In the genomic region with DNA sequence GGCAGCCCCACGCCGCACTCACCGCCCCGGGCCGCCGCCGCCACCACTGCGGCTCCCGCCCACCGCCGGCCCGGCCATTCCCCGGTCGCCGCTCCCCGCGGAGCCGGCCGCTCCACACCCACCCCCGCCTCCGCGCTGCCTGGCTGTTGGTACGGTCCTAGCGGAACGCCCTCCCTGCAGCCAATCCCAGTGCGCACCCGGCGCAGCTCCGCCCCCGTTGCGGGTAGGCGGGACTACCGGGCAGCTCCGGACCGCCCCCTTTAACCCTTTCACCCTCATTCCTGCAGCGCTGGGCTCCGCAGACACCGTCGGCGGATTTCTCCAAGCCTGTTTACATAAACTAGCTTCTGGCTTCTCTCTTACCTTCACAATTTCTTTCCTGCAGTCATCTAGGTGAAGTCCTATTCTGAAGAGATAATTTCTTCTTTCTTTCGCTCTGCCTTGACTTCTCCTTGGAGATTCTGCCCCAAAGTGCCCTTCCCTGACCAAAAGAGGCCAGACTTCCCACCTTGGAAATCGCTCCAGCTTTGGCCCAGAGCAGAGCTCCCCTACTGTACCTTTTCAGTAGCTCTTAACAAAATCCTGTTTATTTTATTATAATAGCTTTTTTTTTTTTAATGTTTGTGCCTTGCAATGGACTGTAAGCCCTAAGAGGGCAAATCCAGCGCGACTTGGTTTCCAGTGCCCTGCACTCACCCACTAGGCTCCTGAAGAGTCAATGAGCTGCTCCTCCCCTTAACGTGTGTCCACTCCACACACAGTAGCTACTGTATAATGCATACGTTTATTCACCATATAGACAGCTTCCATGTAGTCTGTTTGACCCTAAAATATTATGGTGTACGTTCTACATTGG, we compare ENCODE assay signal across 8 mouse cellular contexts. TPM values are rescaled to one million over a fixed set of nuclear protein-coding genes. Genes with fewer than 3 reads are reported as not detected.
DNase-seq lines count a peak whose midpoint lies in the region; ATAC-seq and TF ChIP-seq lines count a peak whose summit lies in the region.

A gene (minus strand): TSS at position 137 of the 856 bp plus-strand sequence.

- ATAC-seq in activated CD4-positive, CD25-positive, alpha-beta regulatory T cell, adult 4 months, result peak; percentile 93
- ATAC-seq in megakaryocyte progenitor cell, adult 5-6 weeks (replicated peaks; ENCODE audit: poor library complexity), result peak; percentile 90

- H3K4me3 ChIP-seq in cortical plate, adult 2 months (ENCODE audit: insufficient read depth, low read length), result peak within 1 kb of the TSS; percentile 96

- peak within 1 kb of the TSS; percentile 74 for H3K27ac ChIP-seq in cortical plate, adult 2 months (ENCODE audit: insufficient read depth, low read length)

- TF ChIP-seq POLR2A in cortical plate, adult 2 months (IDR thresholded peaks at IDR 0.05; ENCODE audit: extremely low read depth, insufficient read depth, low read length), result peak; percentile 37; the same call in 1 of the 2 replicates

- H3K4me1 ChIP-seq in cortical plate, adult 2 months (ENCODE audit: control insufficient read depth, insufficient read depth, low read length), result peaks cover 3% of the 10 kb centered on the region; the same call in 1 of the 2 replicates

- peak; percentile 97 for DNase-seq in gastrocnemius, postnatal 10 days
- peak; percentile 95 for DNase-seq in induced T-regulatory cell, adult 2 months (ENCODE audit: low read depth)
- peak; percentile 89 to 97 for DNase-seq in left cerebral cortex, adult 9 months (ENCODE audit: low spot score in 2 of 2)
- DNase-seq in right cerebral cortex, postnatal 14 days, result peak; percentile 97
- DNase-seq in urinary bladder, postnatal 36 days (ENCODE audit: low spot score in 2 of 2), result peak; percentile 96

- TF ChIP-seq CTCF in cortical plate, adult 2 months (IDR thresholded peaks at IDR 0.05; ENCODE audit: extremely low read depth, insufficient read depth, low read length), result no peak

RNA-seq across cellular contexts. Expression of the gene that starts here (rescaled TPM):
- polyA plus RNA-seq in activated CD4-positive, CD25-positive, alpha-beta regulatory T cell, adult 4 months (2017; shearing (Covaris generic)), result 10 to 100 TPM; 11.2 to 12.4 TPM
- 47.3 and 48.0 TPM in 2 replicates for polyA plus RNA-seq in cortical plate, adult 2 months (2012; rRNA removed)
- total RNA-seq in gastrocnemius, postnatal 10 days (2021), result 10 to 100 TPM; 29.7 to 31.6 TPM
- 15.0 and 18.5 TPM in 2 replicates for total RNA-seq in megakaryocyte progenitor cell, adult 5-6 weeks (2015)
- total RNA-seq in megakaryocyte progenitor cell, adult 5-6 weeks (2017), result 46.0 and 49.1 TPM in 2 replicates

Comparison
In these comparisons a context has a peak if more than half of its experiments do, and no peak if none do; other contexts are left out.
1. Peak in every context shown above with its lines: DNase-seq, ATAC-seq, H3K4me3 ChIP-seq and H3K27ac ChIP-seq.